Mouse (Mus musculus) MEL (cell line): ENCODE data around the gene Atp8a2. TPM values are rescaled to one million over a fixed set of nuclear protein-coding genes. Genes with fewer than 3 reads are reported as not detected.

Source experiments
- DNase-seq: peaks from one replicate; pipeline ENCODE4 v3.0.0; 2011; ENCODE audit warnings: low read depth, low spot score
- H3K27ac ChIP-seq: 2 replicates; pipeline ENCODE4 v1.5.1; 2012; ENCODE audit warnings: low read depth, mild to moderate bottlenecking, control low read depth, low read length, moderate library complexity; ENCODE audit not compliant: control insufficient read depth
- H3K27me3 ChIP-seq, 2 experiments: fragments of 150-350 bp in 1 of 2; sonication (generic) in 1 of 2; 2 replicates each; pipeline ENCODE4 v1.6.1; 2012; ENCODE audit warnings: low read length in 2 of 2, mild to moderate bottlenecking in 2 of 2, improper control_type of control experiment in 1 of 2, moderate library complexity in 1 of 2; ENCODE audit not compliant: insufficient read depth in 2 of 2, control insufficient read depth in 1 of 2
- H3K36me3 ChIP-seq, 2 experiments: 2 replicates each; pipeline ENCODE4 v1.6.1; 2012 to 2014; ENCODE audit warnings: low read length in 2 of 2, improper control_type of control experiment in 1 of 2, inconsistent platforms in 1 of 2, mild to moderate bottlenecking in 1 of 2; ENCODE audit not compliant: insufficient read depth in 2 of 2, control insufficient read depth in 1 of 2
- H3K4me1 ChIP-seq, 2 experiments: fragments of 150-350 bp in 1 of 2; sonication (generic) in 1 of 2; 2 replicates each; pipeline ENCODE4 v1.6.1; 2012; ENCODE audit warnings: low read length in 2 of 2, improper control_type of control experiment in 1 of 2, mild to moderate bottlenecking in 1 of 2; ENCODE audit not compliant: insufficient read depth in 2 of 2, control insufficient read depth in 1 of 2
- H3K4me3 ChIP-seq, 2 experiments: fragments of 150-350 bp in 1 of 2; sonication (generic) in 1 of 2; 2 replicates each; pipeline ENCODE4 v1.5.1; 2012; ENCODE audit warnings: low read depth in 2 of 2, low read length in 2 of 2, mild to moderate bottlenecking in 2 of 2, moderate library complexity in 2 of 2, control low read depth in 1 of 2, improper control_type of control experiment in 1 of 2; ENCODE audit not compliant: control insufficient read depth in 1 of 2, insufficient read depth in 1 of 2
- H3K79me2 ChIP-seq: 2 replicates; pipeline ENCODE4 v1.6.1; 2012; ENCODE audit warnings: mild to moderate bottlenecking, low read length, moderate library complexity; ENCODE audit not compliant: control insufficient read depth, poor library complexity, insufficient read depth
- H3K9ac ChIP-seq: 2 replicates; pipeline ENCODE4 v1.6.1; 2012; ENCODE audit warnings: low read depth, mild to moderate bottlenecking, control low read depth, low read length, moderate library complexity; ENCODE audit not compliant: control insufficient read depth, poor library complexity, severe bottlenecking
- H3K9me3 ChIP-seq: fragments of 150-350 bp; sonication (generic); replicated peaks from 2 replicates; pipeline ENCODE4 v1.6.1; 2012; ENCODE audit warnings: mild to moderate bottlenecking, low read length, improper control_type of control experiment, moderate library complexity; ENCODE audit not compliant: insufficient read depth
- CHD1 ChIP-seq: IDR thresholded peaks from 2 replicates; pipeline ENCODE4 v1.6.1; 2012; ENCODE audit warnings: low read depth, mild to moderate bottlenecking, inconsistent platforms, low read length, improper control_type of control experiment
- CTCF ChIP-seq, 3 experiments: IDR thresholded peaks in 2 of 3; conservative IDR thresholded peaks in 1 of 3; 2 replicates each; pipeline ENCODE4 v1.5.1; 2011 to 2012; ENCODE audit warnings: low read length in 3 of 3, low read depth in 2 of 3, mild to moderate bottlenecking in 2 of 3, improper control_type of control experiment in 1 of 3, inconsistent platforms in 1 of 3, mixed read lengths in 1 of 3, moderate library complexity in 1 of 3; ENCODE audit not compliant: control insufficient read depth in 1 of 3, insufficient read depth in 1 of 3, poor library complexity in 1 of 3, severe bottlenecking in 1 of 3
- ETS1 ChIP-seq: IDR thresholded peaks from 2 replicates; pipeline ENCODE4 v1.6.1; 2012; ENCODE audit warnings: low read depth, mild to moderate bottlenecking, inconsistent platforms, low read length, improper control_type of control experiment, moderate library complexity
- GABPA ChIP-seq: IDR thresholded peaks from 2 replicates; pipeline ENCODE4 v1.6.1; 2012; ENCODE audit warnings: low read depth, mild to moderate bottlenecking, inconsistent platforms, low read length, improper control_type of control experiment, moderate library complexity
- JUND ChIP-seq: IDR thresholded peaks from 2 replicates; pipeline ENCODE4 v1.6.1; 2011; ENCODE audit warnings: low read depth, mild to moderate bottlenecking, improper control_type of control experiment, low read length
- KAT2A ChIP-seq: conservative IDR thresholded peaks from 2 replicates; pipeline ENCODE4 v1.6.1; 2012; ENCODE audit warnings: low read depth, low read length, improper control_type of control experiment, inconsistent platforms
- MAFK ChIP-seq: IDR thresholded peaks from 2 replicates; pipeline ENCODE4 v1.6.1; 2011; ENCODE audit warnings: low read depth, mild to moderate bottlenecking, low read length, improper control_type of control experiment, borderline replicate concordance
- MAX ChIP-seq: IDR thresholded peaks from 2 replicates; pipeline ENCODE4 v1.6.1; 2011; ENCODE audit warnings: low read length, improper control_type of control experiment
- NRF1 ChIP-seq: IDR thresholded peaks from 2 replicates; pipeline ENCODE4 v1.6.1; 2014; ENCODE audit warnings: low read depth, mild to moderate bottlenecking, inconsistent platforms, low read length, improper control_type of control experiment, moderate library complexity; ENCODE audit not compliant: poor library complexity, insufficient read depth, severe bottlenecking
- POLR2A ChIP-seq, 2 experiments: IDR thresholded peaks; 2 replicates each; pipeline ENCODE4 v1.6.1; 2011 to 2012; ENCODE audit warnings: low read length in 2 of 2, mild to moderate bottlenecking in 2 of 2, control low read depth in 1 of 2, improper control_type of control experiment in 1 of 2, low read depth in 1 of 2, moderate library complexity in 1 of 2; ENCODE audit not compliant: control insufficient read depth in 1 of 2, insufficient read depth in 1 of 2, poor library complexity in 1 of 2
- POLR2AphosphoS2 ChIP-seq: IDR thresholded peaks from 2 replicates; pipeline ENCODE4 v1.6.1; 2011; ENCODE audit warnings: low read length, improper control_type of control experiment
- POLR2AphosphoS5 ChIP-seq: IDR thresholded peaks from 2 replicates; pipeline ENCODE4 v1.6.1; 2012; ENCODE audit warnings: low read depth, borderline replicate concordance, mild to moderate bottlenecking, inconsistent platforms, low read length, moderate library complexity, mixed read lengths
- RAD21 ChIP-seq: IDR thresholded peaks from 2 replicates; pipeline ENCODE4 v1.6.1; 2011; ENCODE audit warnings: mild to moderate bottlenecking, low read depth, low read length, improper control_type of control experiment
- SMC3 ChIP-seq: IDR thresholded peaks from 2 replicates; pipeline ENCODE4 v1.6.1; 2011; ENCODE audit warnings: low read depth, low read length, improper control_type of control experiment
- TAL1 ChIP-seq: IDR thresholded peaks from 2 replicates; pipeline ENCODE4 v1.6.1; 2012; ENCODE audit warnings: mild to moderate bottlenecking, inconsistent platforms, low read length, moderate library complexity, mixed read lengths
- TBP ChIP-seq: IDR thresholded peaks from 2 replicates; pipeline ENCODE4 v1.8.0; 2011; ENCODE audit warnings: low read depth, low read length, improper control_type of control experiment
- TCF12 ChIP-seq: IDR thresholded peaks from 2 replicates; pipeline ENCODE4 v1.6.1; 2014; ENCODE audit warnings: low read depth, mild to moderate bottlenecking, inconsistent platforms, low read length, improper control_type of control experiment, moderate library complexity
- UBTF ChIP-seq: IDR thresholded peaks from 2 replicates; pipeline ENCODE4 v1.6.1; 2012; ENCODE audit warnings: low read depth, mild to moderate bottlenecking, inconsistent platforms, low read length, improper control_type of control experiment, moderate library complexity, borderline replicate concordance; ENCODE audit not compliant: insufficient read depth
- USF1 ChIP-seq: IDR thresholded peaks from 2 replicates; pipeline ENCODE4 v1.6.1; 2014; ENCODE audit warnings: low read depth, mild to moderate bottlenecking, inconsistent platforms, low read length, improper control_type of control experiment, moderate library complexity
- ZC3H11A ChIP-seq: IDR thresholded peaks from 2 replicates; pipeline ENCODE4 v1.6.1; 2012; ENCODE audit warnings: low read depth, mild to moderate bottlenecking, inconsistent platforms, low read length, improper control_type of control experiment
- ZMIZ1 ChIP-seq: IDR thresholded peaks from 2 replicates; pipeline ENCODE4 v1.6.1; 2012; ENCODE audit warnings: low read depth, mild to moderate bottlenecking, inconsistent platforms, low read length, improper control_type of control experiment, moderate library complexity
- polyA plus RNA-seq, 2 experiments: library from polyadenylated mRNA; stranded (reverse) in 1 of 2; unstranded in 1 of 2; fragments of >175 nt in 1 of 2; fragments of >200 nt in 1 of 2; gene quantifications; 2 replicates each; pipeline versions ENCODE4 v1.2.1 to v1.2.4; 2012; ENCODE audit warnings: low replicate concordance in 2 of 2, low read depth in 1 of 2; ENCODE audit not compliant: insufficient read length in 2 of 2, insufficient read depth in 1 of 2, missing spikeins in 1 of 2
- total RNA-seq: library from RNA; depleted of rRNA; stranded (reverse); fragments of 300-350 nt; gene quantifications from 2 replicates; pipeline ENCODE4 v1.2.3, GENCODE M21; 2012

Atp8a2 gene
- total and polyA plus RNA-seq, 3 experiments = 0.29 to 0.39 TPM; not detected in 1

DNA sequence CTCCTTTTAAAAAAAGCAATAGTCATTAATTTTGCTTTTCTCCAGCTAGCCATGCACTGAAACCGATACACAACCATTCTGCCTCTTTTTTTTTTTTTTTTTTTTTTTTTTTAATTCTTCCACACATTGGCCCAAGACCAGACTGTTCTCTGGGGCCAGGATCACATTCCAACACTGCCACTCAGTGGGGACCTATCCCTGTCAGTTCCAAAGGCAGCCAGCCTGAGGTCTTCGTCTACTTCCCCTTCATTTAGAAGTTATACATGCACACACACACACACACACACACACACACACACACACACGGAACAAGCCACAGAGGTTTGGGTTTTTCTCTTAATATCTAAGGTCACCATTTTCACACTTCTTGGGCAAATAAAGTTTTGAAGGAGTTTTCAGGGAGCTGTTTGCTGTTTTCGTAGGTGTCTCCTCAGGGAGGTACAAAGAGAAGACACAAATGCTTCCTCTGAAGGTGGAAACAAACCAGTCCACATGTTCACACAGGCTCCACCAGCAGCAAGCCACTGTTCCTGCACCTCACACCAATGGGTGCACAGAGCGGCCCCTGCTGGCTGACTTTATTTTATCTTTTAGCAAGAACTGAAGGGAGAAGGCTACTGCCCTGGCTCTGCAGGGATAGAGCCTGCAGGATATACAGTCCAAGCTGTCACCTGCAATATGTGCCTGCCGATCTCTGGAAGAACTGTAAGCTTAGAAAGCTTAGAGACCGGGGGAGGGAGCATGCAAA lies 253.9 kb downstream of the Atp8a2 start:
- TF ChIP-seq CTCF (IDR thresholded peaks at IDR 0.05 in 2 of 3, conservative IDR thresholded peaks at IDR 0.05 in 1 of 3; ENCODE audit: control insufficient read depth in 1 of 3, insufficient read depth in 1 of 3, low read depth in 2 of 3, low read length in 3 of 3, poor library complexity in 1 of 3, severe bottlenecking in 1 of 3) = peak in 2 of 3 experiments; percentile 48 to 65; a peak in 5 of 6 replicates
- TF ChIP-seq JUND = no peak
- TF ChIP-seq MAFK = no peak
- no peak for TF ChIP-seq TBP
- TF ChIP-seq POLR2AphosphoS5 = no peak
- no peak for TF ChIP-seq POLR2AphosphoS2
- TF ChIP-seq MAX = no peak
- TF ChIP-seq GABPA = no peak
- TF ChIP-seq ETS1 = no peak
- TF ChIP-seq RAD21 = peak; percentile 29
- no peak for TF ChIP-seq NRF1
- peak; percentile 46 for TF ChIP-seq SMC3
- no peak for TF ChIP-seq ZMIZ1
- no peak for TF ChIP-seq TCF12
- no peak for TF ChIP-seq CHD1
- TF ChIP-seq USF1 = no peak
- TF ChIP-seq TAL1 = no peak
- no peak for TF ChIP-seq KAT2A
- TF ChIP-seq ZC3H11A = no peak
- Histone ChIP-seq H3K36me3 (no peaks in the 10 kb centered on the region), H3K27ac (no peak overlapping the region), H3K9ac (no peak overlapping the region), H3K4me3 (no peak overlapping the region), H3K4me1 (no peaks in the 10 kb centered on the region), H3K79me2 (no peaks in the 10 kb centered on the region), H3K9me3 (no peaks in the 10 kb centered on the region), H3K27me3 (no peaks in the 10 kb centered on the region)
- peak; percentile 21 for DNase-seq

DNA sequence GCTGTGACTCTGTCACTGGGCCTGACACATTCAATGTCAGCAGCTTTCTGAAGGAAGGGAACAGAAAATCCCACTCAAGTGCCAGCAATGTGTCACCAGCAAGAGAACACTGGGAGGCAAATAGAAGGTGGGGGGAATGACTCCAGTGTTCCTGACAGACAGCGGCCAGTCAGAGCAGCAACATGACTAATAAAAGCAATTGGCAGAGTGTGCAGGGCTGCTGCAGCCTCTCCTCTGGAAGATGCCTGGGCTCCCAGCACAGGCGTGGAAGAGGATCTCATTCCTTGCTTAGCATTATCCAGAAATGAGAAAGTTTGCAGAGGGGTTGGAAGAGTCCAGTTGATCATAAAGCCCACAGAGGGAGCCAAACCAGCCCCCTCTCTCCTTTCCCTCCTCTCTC lies 254.8 kb downstream of the Atp8a2 start:
- no peak for DNase-seq
- no peak overlapping the region for H3K4me3 ChIP-seq
- H3K9me3 ChIP-seq = no peaks in the 10 kb centered on the region
- no peak overlapping the region for H3K27ac ChIP-seq
- no peaks in the 10 kb centered on the region for H3K36me3 ChIP-seq
- H3K79me2 ChIP-seq = no peaks in the 10 kb centered on the region
- no peak for TF ChIP-seq CHD1
- no peak for TF ChIP-seq POLR2A (IDR thresholded peaks at IDR 0.05; ENCODE audit: control insufficient read depth in 1 of 2, insufficient read depth in 1 of 2, low read depth in 1 of 2, low read length in 2 of 2, poor library complexity in 1 of 2)
- TF ChIP-seq UBTF = no peak
- no peaks in the 10 kb centered on the region for H3K4me1 ChIP-seq
- no peaks in the 10 kb centered on the region for H3K27me3 ChIP-seq
- H3K9ac ChIP-seq = no peak overlapping the region
